Mouse (Mus musculus) kidney, postnatal 36 days (tissue): ENCODE data around the gene Acsm2.

Source experiments
- DNase-seq, 2 experiments: peaks; one replicate each; pipeline ENCODE4 v3.0.0; 2021 to 2022; ENCODE audit warnings: mixed read lengths in 2 of 2

Acsm2 gene

GRCm38 (mm10) chr7:119554040-119554439 is at the start of gene Acsm2:
Acsm2 (plus strand) TSS chr7:119554340.
- DNase-seq: no peak

- DNase-seq: peak; percentile 92 to 97
Observed at GRCm38 (mm10) chr7:119511143-119511542, 43.0 kb upstream of the Acsm2 start.

GRCm38 (mm10) chr7:119513056-119513455 is 41.1 kb upstream of the Acsm2 start:
- peak; percentile 88 to 92 for DNase-seq

GRCm38 (mm10) chr7:119515492-119516271 is 38.5 kb upstream of the Acsm2 start:
- peak in 1 of 2 experiments; percentile 84 for DNase-seq

GRCm38 (mm10) chr7:119516272-119516558 is 37.9 kb upstream of the Acsm2 start:
- DNase-seq: no peak

- no peak for DNase-seq
Observed at GRCm38 (mm10) chr7:119519163-119519562, 35.0 kb upstream of the Acsm2 start, which contains the start of gene Acsm5. Acsm5 (plus strand) TSS chr7:119519463.

GRCm38 (mm10) chr7:119519654-119520053 is 34.5 kb upstream of the Acsm2 start:
- DNase-seq: peak; percentile 88 to 93

GRCm38 (mm10) chr7:119521816-119522215 is 32.3 kb upstream of the Acsm2 start:
- DNase-seq: peak; percentile 89 to 95

GRCm38 (mm10) chr7:119522385-119522784 is 31.8 kb upstream of the Acsm2 start:
- DNase-seq: peak; percentile 74 to 88

GRCm38 (mm10) chr7:119523389-119523788 is 30.8 kb upstream of the Acsm2 start, which contains the start of gene Pdilt:
Pdilt (minus strand) TSS chr7:119523489.
- DNase-seq: no peak

- peak; percentile 78 to 87 for DNase-seq
Observed at GRCm38 (mm10) chr7:119525881-119526281, 28.3 kb upstream of the Acsm2 start.

GRCm38 (mm10) chr7:119526486-119526885 is 27.7 kb upstream of the Acsm2 start:
- no peak for DNase-seq

GRCm38 (mm10) chr7:119527135-119527534 is 27.0 kb upstream of the Acsm2 start:
- DNase-seq: no peak

GRCm38 (mm10) chr7:119527548-119527947 is 26.6 kb upstream of the Acsm2 start:
- DNase-seq: peak in 1 of 2 experiments; percentile 65

- DNase-seq: no peak
Observed at GRCm38 (mm10) chr7:119528617-119529016, 25.5 kb upstream of the Acsm2 start.

GRCm38 (mm10) chr7:119532924-119533323 is 21.2 kb upstream of the Acsm2 start:
- peak in 1 of 2 experiments; percentile 52 for DNase-seq

GRCm38 (mm10) chr7:119534389-119534788 is 19.8 kb upstream of the Acsm2 start:
- no peak for DNase-seq

- no peak for DNase-seq
Observed at GRCm38 (mm10) chr7:119542445-119542844, 11.7 kb upstream of the Acsm2 start.

GRCm38 (mm10) chr7:119545572-119545971 is 8.6 kb upstream of the Acsm2 start:
- DNase-seq: no peak

- DNase-seq: peak in 1 of 2 experiments; percentile 65
Observed at GRCm38 (mm10) chr7:119550471-119551222, 3.5 kb upstream of the Acsm2 start.

GRCm38 (mm10) chr7:119559789-119560451 is 5.8 kb downstream of the Acsm2 start:
- peak in 1 of 2 experiments; percentile 69 for DNase-seq

GRCm38 (mm10) chr7:119560452-119560835 is 6.3 kb downstream of the Acsm2 start:
- DNase-seq: peak; percentile 56 to 68

- peak in 1 of 2 experiments; percentile 47 for DNase-seq
Observed at GRCm38 (mm10) chr7:119561441-119561840, 7.3 kb downstream of the Acsm2 start.
